Mouse (Mus musculus) effector memory CD4-positive, alpha-beta T cell, adult 5 months (primary cell): ENCODE results near the gene Arpc4. TPM values are rescaled to one million over a fixed set of nuclear protein-coding genes. Genes with fewer than 3 reads are reported as not detected.

Source experiments
- polyA plus RNA-seq: library from polyadenylated mRNA; unstranded; fragments of 100-300 nt; shearing (Covaris generic); gene quantifications from one replicate; pipeline ENCODE4 v1.2.1, GENCODE M21; 2017

Gene Arpc4
- 335 TPM for polyA plus RNA-seq

DNA sequence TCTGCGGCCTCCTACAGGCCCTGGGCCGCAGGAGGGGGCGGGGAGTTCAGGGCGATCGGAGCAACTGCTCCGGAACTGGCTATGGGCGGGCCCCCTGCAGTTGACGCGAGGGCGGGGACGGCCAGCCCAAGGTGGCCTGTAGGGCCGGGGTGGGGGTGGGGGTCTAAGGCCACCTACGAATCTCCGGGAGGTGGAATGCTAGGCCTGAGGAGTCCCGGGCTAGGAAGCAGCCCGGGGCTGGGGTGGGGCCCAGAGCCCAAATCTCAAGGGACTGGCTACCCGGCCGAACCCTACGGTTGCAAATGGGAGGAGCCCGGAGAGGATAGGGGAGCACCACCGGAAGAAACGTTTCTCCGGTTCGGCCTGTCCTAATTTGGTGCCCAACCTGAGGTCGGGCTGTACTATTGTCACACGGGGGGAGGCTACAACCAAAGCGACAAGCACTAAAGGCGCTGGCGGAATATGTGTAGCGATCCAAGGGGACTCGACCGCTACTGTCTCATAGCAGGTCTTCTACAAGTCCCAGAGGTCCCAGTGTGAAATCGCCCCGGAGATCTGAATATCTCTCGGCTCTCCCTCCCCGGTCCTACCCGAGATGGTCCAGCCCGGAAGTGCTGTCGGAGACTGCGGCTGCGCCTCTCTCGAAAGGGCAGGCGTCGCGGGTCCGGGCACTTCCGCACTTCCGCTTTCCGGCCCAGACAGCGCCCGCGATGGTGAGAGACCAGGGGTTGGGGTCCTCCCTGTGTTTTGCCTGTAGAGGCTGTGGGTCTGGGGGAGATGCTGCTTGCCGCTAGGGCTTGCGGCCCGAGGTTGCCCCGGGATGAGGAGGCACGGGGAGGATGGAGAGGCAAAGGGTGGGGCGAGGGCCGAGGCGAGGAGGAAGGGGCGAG is at the start of gene Arpc4, which contains the start of gene Tada3:
Gene Arpc4 (plus strand): TSS at position 620 of the 890 bp plus-strand sequence.
Gene Tada3 (minus strand): TSS at position 388 of the 890 bp plus-strand sequence.

DNA sequence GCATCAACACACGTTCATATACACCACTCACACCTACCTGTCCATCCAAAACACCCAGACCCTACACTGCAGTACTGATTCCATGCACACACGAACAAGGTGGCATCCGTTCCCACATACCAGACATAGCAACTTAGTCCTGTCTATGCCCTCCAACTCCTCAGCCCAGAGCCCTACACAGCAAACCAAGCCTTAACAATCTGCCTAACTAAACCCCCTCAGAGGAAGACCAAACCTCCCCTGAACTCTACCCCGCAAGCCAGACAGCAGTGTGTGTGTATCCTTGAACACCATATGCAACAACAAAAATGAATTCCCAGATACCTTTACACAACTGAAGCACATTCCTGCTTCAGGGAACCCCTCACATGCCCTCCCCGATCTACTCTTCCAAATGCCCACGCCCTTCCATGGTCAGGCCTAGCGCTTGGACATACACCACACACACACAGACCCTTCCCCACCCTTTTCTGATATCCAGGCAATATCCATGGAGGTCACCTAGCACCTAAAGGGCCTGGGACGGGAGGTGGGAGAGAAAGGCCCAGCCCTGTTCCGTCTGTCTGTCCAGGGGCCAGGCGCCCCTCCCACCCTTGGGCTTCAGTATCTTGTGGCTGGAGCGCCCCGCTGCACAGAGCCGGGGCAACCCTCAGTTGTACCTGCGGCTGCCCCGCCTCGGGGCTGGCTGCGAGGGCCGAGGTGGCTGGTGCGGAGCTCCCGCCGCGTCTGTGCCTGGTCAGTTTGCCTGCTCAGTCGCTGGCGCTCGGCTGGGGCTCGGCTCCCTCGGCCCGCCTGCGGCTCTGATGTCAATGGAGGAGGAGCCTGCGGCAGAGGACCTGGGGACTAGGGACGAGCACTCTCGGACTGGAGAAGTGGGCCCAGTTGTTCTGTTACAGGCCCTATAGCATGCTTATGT is 34.5 kb upstream of the Arpc4 start, which contains the start of gene Camk1:
Gene Camk1 (minus strand): TSS at position 808 of the 916 bp plus-strand sequence.

DNA sequence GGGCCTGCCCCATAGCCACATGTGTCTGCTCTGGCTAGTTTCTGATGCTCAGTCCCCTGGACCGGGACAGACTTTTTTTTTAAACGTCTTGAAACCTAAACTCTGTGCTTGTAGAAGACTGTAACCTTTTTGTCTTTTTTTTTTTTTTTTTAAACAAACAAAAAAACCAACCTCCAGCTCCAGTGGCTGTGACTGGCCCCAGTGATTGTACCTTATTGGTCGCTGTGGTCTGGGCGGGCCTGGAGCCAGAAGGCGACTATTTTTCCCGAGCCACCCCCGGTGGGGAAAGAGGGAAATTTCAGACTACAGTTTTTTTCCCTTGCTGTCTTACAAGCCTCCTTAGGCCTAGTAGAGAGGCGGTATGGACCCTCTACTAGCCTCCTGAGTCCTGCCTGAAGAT is 11.0 kb downstream of the Arpc4 start, which contains the start of gene Ttll3:
Gene Ttll3 (plus strand): TSS at position 301 of the 400 bp plus-strand sequence.

DNA sequence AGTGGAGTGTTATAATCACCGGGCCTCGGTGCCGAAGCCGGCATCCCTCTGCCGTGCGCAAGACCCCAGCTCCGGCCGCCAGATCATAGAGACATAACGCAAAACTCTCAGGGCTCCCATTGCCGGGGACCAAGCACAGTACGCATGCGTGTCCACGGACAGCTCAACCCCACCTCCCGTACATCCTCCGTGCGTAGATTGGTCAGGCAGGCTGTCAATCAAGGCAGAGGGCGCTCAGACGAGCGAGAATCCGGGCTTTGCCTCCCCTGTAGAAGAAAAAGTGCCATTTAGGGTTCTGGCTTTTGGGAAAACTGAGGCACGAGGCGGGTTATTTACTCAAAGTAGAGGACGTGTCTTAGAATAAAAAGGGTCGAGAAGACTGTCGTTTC is 41.3 kb downstream of the Arpc4 start, which contains the start of gene Rpusd3:
Gene Rpusd3 (minus strand): TSS at position 142 of the 389 bp plus-strand sequence.

DNA sequence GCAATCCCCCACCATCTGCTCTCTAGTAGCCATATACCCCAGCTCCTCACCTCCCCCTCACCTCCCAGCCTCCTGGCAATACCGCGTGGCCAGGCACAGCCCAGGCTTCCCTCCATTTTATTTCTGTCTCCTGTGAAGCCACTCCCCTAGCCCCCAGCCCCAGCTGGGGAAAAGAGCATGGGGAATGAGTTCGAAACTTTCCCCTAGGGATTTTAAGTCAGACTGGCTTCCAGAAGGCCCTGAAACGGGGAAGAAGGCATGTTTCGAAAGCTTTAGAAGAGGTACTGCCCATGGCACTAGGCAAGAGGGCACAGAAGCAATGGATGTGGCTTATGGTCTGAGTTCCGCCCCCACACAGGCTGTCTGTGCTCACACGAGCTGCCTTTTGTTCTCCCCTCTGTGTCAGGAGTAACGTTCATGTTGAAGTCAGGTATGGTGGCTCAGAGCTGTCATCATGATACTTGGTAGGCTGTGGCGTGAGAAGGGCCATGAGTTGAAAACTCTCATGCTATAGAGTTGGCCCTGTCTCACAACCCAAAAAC is 57.8 kb downstream of the Arpc4 start, which contains the start of gene Cidec:
Gene Cidec (minus strand): TSS at position 97 of the 542 bp plus-strand sequence.

Other genes with a start within 250 kb of the Arpc4 start
- gene Lhfpl4, start 182.7 kb upstream of the Arpc4 start, polyA plus RNA-seq, result 0.62 TPM
- 50.4 TPM for gene Mtmr14, start 140.3 kb upstream of the Arpc4 start, polyA plus RNA-seq
- not detected for gene Cpne9, start 95.8 kb upstream of the Arpc4 start, polyA plus RNA-seq
- gene Brpf1, start 71.0 kb upstream of the Arpc4 start, polyA plus RNA-seq, result 50.9 TPM
- 4.6 TPM for gene Ogg1, start 51.1 kb upstream of the Arpc4 start, polyA plus RNA-seq
- 0.47 TPM for gene Camk1, start 34.1 kb upstream of the Arpc4 start, polyA plus RNA-seq
- gene Tada3, start 232 bp upstream of the Arpc4 start, polyA plus RNA-seq, result 28.9 TPM
- gene Ttll3, start 11.1 kb downstream of the Arpc4 start, polyA plus RNA-seq, result 12.0 TPM
- gene Rpusd3, start 41.2 kb downstream of the Arpc4 start, polyA plus RNA-seq, result 11.5 TPM
- not detected for gene Cidec, start 57.6 kb downstream of the Arpc4 start, polyA plus RNA-seq
- 18.1 TPM for gene Jagn1, start 64.5 kb downstream of the Arpc4 start, polyA plus RNA-seq
- 0.22 TPM for gene Il17re, start 80.4 kb downstream of the Arpc4 start, polyA plus RNA-seq
- not detected for gene Il17rc, start 93.3 kb downstream of the Arpc4 start, polyA plus RNA-seq
- 5.5 TPM for gene Creld1, start 105.2 kb downstream of the Arpc4 start, polyA plus RNA-seq
- 0.19 TPM for gene Prrt3, start 123.8 kb downstream of the Arpc4 start, polyA plus RNA-seq
- 84.2 TPM for gene Emc3, start 153.5 kb downstream of the Arpc4 start, polyA plus RNA-seq
- gene Fancd2, start 153.6 kb downstream of the Arpc4 start, polyA plus RNA-seq, result 1.5 TPM
- not detected for gene Fancd2os, start 222.6 kb downstream of the Arpc4 start, polyA plus RNA-seq
- gene Brk1, start 226.7 kb downstream of the Arpc4 start, polyA plus RNA-seq, result 142 TPM
- 28.3 TPM for gene Vhl, start 245.8 kb downstream of the Arpc4 start, polyA plus RNA-seq